Mouse (Mus musculus): Measurements from ENCODE around the gene Pde4b.

Pde4b gene

GRCm38 (mm10) chr4:102507753-102508152, 420.4 kb downstream of the Pde4b start:
- no peak for DNase-seq (ENCODE audit: low spot score)

DNA sequence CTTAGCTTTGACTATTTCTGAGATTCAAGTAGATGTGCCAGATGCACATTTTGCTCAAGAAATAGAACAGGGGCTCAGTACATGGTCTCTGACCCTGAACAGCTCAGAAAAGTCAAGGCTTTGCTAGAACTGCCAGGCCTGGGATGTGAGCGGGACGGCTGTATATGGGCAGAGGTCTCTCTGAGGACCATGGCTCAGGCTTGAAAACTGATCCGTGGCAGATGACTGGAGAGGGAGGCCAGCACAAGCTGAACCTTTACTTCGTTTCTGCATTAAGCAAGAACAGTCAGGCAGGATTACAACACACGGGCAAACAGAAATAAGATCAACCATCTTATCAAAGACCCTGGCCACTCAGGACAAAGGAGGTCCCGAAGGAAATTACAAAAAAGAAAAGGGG, 422.7 kb downstream of the Pde4b start:
- no peak for DNase-seq (ENCODE audit: low spot score)

DNA sequence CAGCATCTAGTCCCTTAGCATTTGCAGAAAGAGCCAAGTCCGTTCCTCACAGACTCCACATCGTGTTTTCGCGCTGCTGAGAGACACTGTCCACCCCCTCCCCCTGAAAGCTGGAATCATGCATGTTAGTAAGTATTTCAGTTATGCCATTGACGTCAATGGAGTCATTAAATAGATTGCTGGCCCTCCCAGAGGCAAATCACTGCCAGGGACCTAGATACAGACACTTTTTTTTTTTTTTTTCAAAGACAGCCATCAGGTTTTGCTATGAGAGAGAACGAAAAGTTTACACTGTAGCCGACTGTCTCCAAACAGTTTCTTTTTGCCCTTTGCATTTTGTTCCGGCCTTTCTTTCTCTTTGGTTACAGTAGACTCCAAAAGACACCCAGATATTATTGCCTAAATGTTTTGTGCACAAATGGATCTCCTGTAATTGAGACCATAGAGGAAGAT, 423.6 kb downstream of the Pde4b start:
- DNase-seq (ENCODE audit: low spot score): peak; percentile 59

DNA sequence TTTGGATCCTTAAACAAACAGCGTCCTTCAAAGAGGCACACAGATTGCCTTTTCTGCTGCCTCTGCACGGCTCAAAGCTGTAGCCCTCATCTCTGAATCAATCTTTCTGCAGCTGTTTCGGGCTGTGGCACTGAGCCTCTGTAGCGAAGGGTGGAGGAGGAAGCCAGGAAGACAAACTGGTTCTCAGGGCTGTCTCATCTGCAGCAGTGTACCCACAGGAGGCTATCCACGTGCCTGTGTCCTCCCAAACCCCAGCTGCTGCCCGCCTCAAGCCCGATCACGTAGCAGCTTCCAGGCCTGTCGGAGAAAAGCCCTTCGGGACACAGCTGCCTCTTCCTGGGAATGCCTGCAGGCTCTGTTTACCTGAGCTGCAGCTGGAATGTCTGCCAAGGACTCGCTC, 424.2 kb downstream of the Pde4b start:
- DNase-seq (ENCODE audit: low spot score): peak; percentile 21

GRCm38 (mm10) chr4:102512940-102513339, 425.6 kb downstream of the Pde4b start:
- DNase-seq (ENCODE audit: low spot score): no peak

DNA sequence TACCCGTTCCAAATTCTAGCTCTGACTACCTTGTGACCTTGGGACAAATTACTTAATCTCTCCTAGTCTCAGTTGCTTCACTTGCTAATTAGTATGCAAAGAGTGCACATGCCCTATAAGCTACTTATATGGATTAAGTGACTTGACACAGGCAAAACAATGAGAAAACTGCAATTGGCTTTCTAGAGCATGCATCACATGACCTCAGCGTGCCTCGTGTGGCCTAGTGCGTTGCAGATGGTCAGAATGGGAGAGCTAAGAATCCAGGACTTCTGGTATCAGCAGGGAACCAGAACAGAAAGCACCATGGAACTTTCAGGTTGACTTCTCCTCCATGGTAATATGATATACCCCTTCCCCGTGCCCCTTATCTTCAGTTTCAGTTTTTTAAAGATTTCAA, 426.2 kb downstream of the Pde4b start:
- no peak for DNase-seq (ENCODE audit: low spot score)

GRCm38 (mm10) chr4:102514972-102515835, 427.9 kb downstream of the Pde4b start:
- DNase-seq (ENCODE audit: low spot score): no peak

DNA sequence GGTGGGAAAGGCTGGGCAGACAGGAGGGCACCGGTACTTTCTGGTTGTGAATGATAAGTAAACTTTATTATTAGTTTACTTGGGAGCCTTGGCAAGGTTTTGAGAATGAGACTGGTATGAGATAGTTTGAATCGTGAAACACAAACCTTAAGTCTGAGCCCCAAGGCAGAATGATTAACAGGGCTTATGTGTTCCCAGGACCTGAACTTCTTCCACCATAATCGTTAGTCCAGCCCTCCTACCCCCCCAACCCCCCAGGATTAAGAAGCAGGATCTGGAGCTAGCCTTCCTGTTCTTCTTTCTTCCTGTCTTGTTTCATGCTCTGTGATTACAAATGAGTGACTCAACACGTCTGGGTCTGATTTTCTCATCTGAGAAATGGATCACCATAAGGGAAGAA, 429.1 kb downstream of the Pde4b start:
- DNase-seq (ENCODE audit: low spot score): no peak

DNA sequence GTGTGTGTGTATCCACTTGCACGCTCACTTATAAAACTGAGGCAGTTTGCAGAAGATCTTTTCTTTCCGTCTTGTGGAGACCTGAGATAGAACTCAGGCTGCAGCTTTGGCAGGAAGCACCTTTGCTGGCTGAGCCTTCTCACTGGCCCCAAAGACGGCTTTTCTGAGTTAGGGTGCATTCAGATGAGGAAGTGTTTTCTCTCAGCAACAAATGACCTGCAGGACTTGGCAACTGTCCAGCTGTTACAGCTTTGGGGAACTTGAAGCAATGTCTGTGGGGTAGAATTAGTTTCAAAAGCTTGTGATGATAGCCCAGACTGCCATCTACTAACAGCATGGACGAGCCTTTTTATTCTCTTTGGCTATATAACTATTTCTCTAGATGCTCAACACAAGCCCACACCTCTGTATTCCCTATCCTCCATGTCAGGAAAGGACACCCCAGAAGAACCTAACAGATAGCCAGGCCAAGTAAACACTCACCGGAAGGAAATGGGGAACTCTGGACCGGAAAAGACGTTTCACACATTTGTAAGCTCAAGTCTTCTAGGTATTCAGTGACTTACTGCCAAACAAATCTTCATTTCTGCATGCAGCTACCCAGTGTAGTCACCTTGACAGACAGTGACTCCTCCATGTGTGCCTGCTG, 429.8 kb downstream of the Pde4b start:
- DNase-seq (ENCODE audit: low spot score): no peak

DNA sequence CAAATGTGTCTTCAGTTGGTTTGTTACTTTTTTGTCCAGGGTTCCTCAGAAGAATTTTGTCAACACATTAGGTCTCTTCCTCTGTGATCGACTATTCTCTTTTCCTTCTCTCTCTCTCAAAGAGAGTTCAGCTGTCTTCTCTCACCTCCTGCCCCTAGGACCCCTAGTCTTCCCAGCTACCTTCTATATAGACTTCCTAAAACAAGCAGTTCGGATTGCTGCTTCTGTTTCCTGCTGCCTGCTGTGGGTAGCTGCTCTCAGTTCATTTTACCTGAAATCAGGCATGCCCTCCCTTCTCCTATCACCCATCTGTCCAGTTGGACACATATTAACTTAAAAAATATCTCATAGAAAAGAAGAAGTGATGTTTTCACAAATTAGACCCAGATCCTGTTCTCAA, 430.3 kb downstream of the Pde4b start:
- DNase-seq (ENCODE audit: low spot score): no peak

DNA sequence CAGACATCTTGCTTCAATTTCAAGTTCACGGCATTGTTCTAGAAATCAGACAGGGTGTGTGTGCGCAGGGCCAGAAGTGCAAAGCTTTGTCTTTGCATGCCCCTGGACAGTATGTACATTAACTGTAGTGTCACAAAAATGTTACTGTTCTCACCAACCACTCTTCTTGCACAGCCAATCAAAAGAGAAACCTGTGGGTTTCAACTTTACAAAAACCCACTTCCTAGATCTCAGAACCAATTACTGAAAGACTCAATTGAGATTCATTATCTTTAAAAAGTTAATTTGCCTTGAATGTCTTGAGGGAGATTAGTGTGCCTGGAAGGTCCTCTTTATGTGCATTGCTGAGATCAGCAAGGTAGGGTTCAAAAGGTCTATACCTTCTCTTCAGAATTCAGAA, 431.0 kb downstream of the Pde4b start:
- DNase-seq (ENCODE audit: low spot score): no peak

GRCm38 (mm10) chr4:102520669-102521261, 433.4 kb downstream of the Pde4b start:
- no peak for DNase-seq (ENCODE audit: low spot score)

GRCm38 (mm10) chr4:102521434-102521833, 434.1 kb downstream of the Pde4b start:
- no peak for DNase-seq (ENCODE audit: low spot score)

GRCm38 (mm10) chr4:102527361-102527760, 440.0 kb downstream of the Pde4b start:
- DNase-seq (ENCODE audit: low spot score): no peak

DNA sequence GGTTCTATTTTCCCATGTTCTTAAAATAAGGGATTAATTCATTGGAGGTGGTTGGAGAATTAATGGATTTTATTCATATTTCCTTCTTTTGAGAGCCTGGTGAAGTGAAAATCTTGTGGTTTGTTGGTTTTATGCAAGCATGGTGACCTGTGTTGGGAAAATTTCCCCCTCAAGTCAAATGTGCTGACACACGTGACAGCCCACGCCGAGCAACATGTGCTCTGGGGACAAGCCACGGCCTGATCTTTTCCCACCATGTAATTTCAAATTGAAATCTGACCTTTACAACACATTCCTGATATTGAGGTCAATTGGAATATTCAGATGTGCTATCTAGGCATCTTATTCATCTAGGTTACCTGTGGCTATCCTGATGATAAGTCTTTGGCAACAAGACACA, 443.5 kb downstream of the Pde4b start:
- DNase-seq (ENCODE audit: low spot score): no peak

DNA sequence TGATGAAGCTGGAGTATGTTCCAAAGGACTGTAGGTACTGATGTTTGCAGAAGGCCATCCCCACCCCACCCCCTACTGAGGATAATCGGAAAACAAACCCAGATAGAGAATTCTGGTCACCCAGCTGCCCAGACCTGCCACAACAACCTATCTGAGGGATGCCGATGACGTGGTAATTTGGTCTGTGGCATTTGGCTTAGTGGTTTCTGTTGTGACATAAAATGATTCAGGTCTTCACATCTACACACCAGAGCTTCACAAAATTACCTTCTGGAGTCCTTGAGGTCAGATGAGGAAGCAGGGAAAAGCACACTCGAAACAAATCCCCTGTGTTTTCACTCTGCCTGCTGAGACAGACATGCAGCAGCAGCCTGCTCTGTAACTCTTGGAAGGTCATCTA, 444.4 kb downstream of the Pde4b start:
- no peak for DNase-seq (ENCODE audit: low spot score)

GRCm38 (mm10) chr4:102533183-102534048, 446.1 kb downstream of the Pde4b start:
- DNase-seq (ENCODE audit: low spot score): peak; percentile 16

GRCm38 (mm10) chr4:102534049-102534730, 446.8 kb downstream of the Pde4b start:
- no peak for DNase-seq (ENCODE audit: low spot score)

- no peak for DNase-seq (ENCODE audit: low spot score)
Measured at GRCm38 (mm10) chr4:102535886-102536285, 448.5 kb downstream of the Pde4b start.

DNA sequence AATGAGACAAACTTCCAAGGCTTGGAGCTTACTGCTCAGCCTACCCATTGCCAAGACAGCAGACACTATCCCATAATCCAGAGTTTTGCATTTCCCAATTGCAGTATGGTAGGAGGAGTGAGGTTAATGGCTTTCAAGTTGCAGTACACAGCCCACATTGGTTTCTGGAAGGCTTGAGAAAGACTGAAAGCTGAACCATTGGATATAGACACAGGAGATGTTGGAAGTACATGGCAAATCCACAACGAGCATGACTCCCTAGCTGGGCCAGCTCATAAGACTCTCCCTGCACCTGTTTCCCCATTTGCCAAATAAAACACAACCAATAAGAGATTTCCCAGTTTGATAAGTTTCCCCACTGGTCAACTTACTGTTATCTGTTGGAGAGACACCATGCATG, 450.9 kb downstream of the Pde4b start:
- DNase-seq (ENCODE audit: low spot score): no peak

DNA sequence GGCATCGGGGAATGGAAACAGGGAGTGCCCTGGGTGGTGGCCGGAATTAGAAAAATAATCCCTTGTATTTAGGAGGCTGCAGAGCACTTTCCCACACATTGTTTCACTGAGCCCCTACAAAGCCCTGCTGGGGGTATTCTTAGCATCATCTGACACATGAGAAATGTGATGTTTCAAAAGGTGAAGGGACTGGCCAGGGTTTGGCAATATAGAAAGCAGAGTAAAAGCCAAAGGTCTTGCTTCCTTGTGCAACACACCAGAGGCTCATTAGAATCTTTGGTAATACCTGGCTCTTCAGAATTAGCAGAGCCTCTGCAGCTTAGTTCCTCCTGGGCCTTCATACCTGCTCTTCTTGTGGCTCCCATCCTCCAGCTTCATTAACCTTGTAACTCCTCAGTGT, 451.4 kb downstream of the Pde4b start:
- no peak for DNase-seq (ENCODE audit: low spot score)

All from ovary, postnatal 36 days (tissue).